Mouse (Mus musculus) brown adipose tissue, adult 24 weeks (tissue): Measurements from ENCODE around the gene Mmp24. TPM values are rescaled to one million over a fixed set of nuclear protein-coding genes. Genes with fewer than 3 reads are reported as not detected.
A peak's percentile ranks its signal among the peaks of the same experiment; 100 is the strongest.
"Not testable (repeated sequence)": the region's sequence is repeated elsewhere in the genome, so short reads cannot be mapped to it uniquely, and the experiment has no call there.

Source experiments
- H3K27ac ChIP-seq: fragments of 200-500 bp; replicated peaks from 2 replicates; pipeline ENCODE4 v1.5.1; 2012; ENCODE audit warnings: low read depth, mild to moderate bottlenecking, low read length
- H3K4me1 ChIP-seq: fragments of 200-500 bp; 2 replicates; pipeline ENCODE4 v1.6.1; 2012; ENCODE audit warnings: low read length, mixed read lengths; ENCODE audit not compliant: control insufficient read depth, insufficient read depth, insufficient read length
- H3K4me3 ChIP-seq: fragments of 200-500 bp; 2 replicates; pipeline ENCODE4 v1.5.1; 2012; ENCODE audit warnings: low read depth, mild to moderate bottlenecking, low read length, moderate library complexity; ENCODE audit not compliant: insufficient read depth
- polyA plus RNA-seq: library from polyadenylated mRNA; stranded (reverse); fragments of >200 nt; gene quantifications from 2 replicates; pipeline ENCODE4 v1.2.4, GENCODE M21; 2012; ENCODE audit not compliant: missing spikeins, insufficient read depth, insufficient read length

Mmp24 gene
- polyA plus RNA-seq, result not detected in 2 replicates

- Histone ChIP-seq H3K4me1 (no peaks in the 10 kb centered on the region), H3K27ac (no peak within 1 kb of the TSS), H3K4me3 (peak within 1 kb of the TSS; percentile 27)
Observed at GRCm38 (mm10) chr2:155774927-155775684, at the start of gene Mmp24. Gene Mmp24, plus strand, starts transcription at chr2:155775342.

GRCm38 (mm10) chr2:155726302-155726701, 48.8 kb upstream of the Mmp24 start:
- H3K27ac ChIP-seq, result no peak overlapping the region
- H3K4me1 ChIP-seq, result peaks cover 5% of the 10 kb centered on the region
- no peak overlapping the region for H3K4me3 ChIP-seq

- Histone ChIP-seq H3K4me3 (no peak overlapping the region), H3K4me1 (peaks cover 5% of the 10 kb centered on the region), H3K27ac (no peak overlapping the region)
Observed at GRCm38 (mm10) chr2:155727764-155728395, 47.3 kb upstream of the Mmp24 start.

GRCm38 (mm10) chr2:155728742-155729141, 46.4 kb upstream of the Mmp24 start:
- Histone ChIP-seq H3K4me1 (peaks cover 5% of the 10 kb centered on the region), H3K27ac (no peak overlapping the region), H3K4me3 (peak overlapping the region; percentile 97)

- peaks cover 5% of the 10 kb centered on the region for H3K4me1 ChIP-seq
- H3K27ac ChIP-seq, result no peak within 1 kb of the TSS
- H3K4me3 ChIP-seq, result peak within 1 kb of the TSS; percentile 97
Observed at GRCm38 (mm10) chr2:155729158-155729645, 45.9 kb upstream of the Mmp24 start, which contains the start of gene Edem2. Gene Edem2, minus strand, starts transcription at chr2:155729475.

- Histone ChIP-seq H3K4me3 (no peak overlapping the region), H3K27ac (0 out of 2 replicates have a peak overlapping the region, but pooled peaks have one; percentile 26), H3K4me1 (no peaks in the 10 kb centered on the region)
Observed at GRCm38 (mm10) chr2:155735080-155735479, 40.1 kb upstream of the Mmp24 start.

- H3K4me3 ChIP-seq, H3K4me1 ChIP-seq: not testable (repeated sequence)
- 0 out of 2 replicates have a peak within 1 kb of the TSS, but pooled peaks have one; percentile 26 for H3K27ac ChIP-seq
Observed at GRCm38 (mm10) chr2:155735766-155736165, 39.4 kb upstream of the Mmp24 start, which contains the start of gene Gm17581. Gene Gm17581, minus strand, starts transcription at chr2:155735866.

- H3K4me3 ChIP-seq, result no peak overlapping the region
- no peaks in the 10 kb centered on the region for H3K4me1 ChIP-seq
- no peak overlapping the region for H3K27ac ChIP-seq
Observed at GRCm38 (mm10) chr2:155736936-155737335, 38.2 kb upstream of the Mmp24 start.

GRCm38 (mm10) chr2:155737803-155738202, 37.3 kb upstream of the Mmp24 start:
- Histone ChIP-seq H3K4me3 (no peak overlapping the region), H3K27ac (no peak overlapping the region), H3K4me1 (no peaks in the 10 kb centered on the region)

- Histone ChIP-seq H3K4me3 (no peak overlapping the region), H3K27ac (no peak overlapping the region), H3K4me1 (no peaks in the 10 kb centered on the region)
Observed at GRCm38 (mm10) chr2:155742211-155742610, 32.9 kb upstream of the Mmp24 start.

GRCm38 (mm10) chr2:155742931-155743337, 32.2 kb upstream of the Mmp24 start:
- H3K27ac ChIP-seq, result no peak overlapping the region
- no peak overlapping the region for H3K4me3 ChIP-seq
- H3K4me1 ChIP-seq, result no peaks in the 10 kb centered on the region

GRCm38 (mm10) chr2:155743351-155743750, 31.8 kb upstream of the Mmp24 start:
- Histone ChIP-seq H3K27ac (no peak overlapping the region), H3K4me1 (no peaks in the 10 kb centered on the region), H3K4me3 (no peak overlapping the region)

- H3K27ac ChIP-seq, result no peak overlapping the region
- H3K4me1 ChIP-seq, result no peaks in the 10 kb centered on the region
- no peak overlapping the region for H3K4me3 ChIP-seq
Observed at GRCm38 (mm10) chr2:155745487-155745886, 29.7 kb upstream of the Mmp24 start.

GRCm38 (mm10) chr2:155749394-155749793, 25.7 kb upstream of the Mmp24 start:
- H3K4me1 ChIP-seq, result no peaks in the 10 kb centered on the region; the same call in 1 of the 2 replicates
- no peak overlapping the region for H3K27ac ChIP-seq
- H3K4me3 ChIP-seq, result no peak overlapping the region

- Histone ChIP-seq H3K4me3 (peak within 1 kb of the TSS; percentile 57), H3K4me1 (no peaks in the 10 kb centered on the region; the same call in 1 of the 2 replicates), H3K27ac (0 out of 2 replicates have a peak within 1 kb of the TSS, but pooled peaks have one; percentile 9)
Observed at GRCm38 (mm10) chr2:155751014-155751786, 23.9 kb upstream of the Mmp24 start, which contains the start of gene Procr. Gene Procr, plus strand, starts transcription at chr2:155751117.
